Mouse (Mus musculus) CH12.LX (cell line): ENCODE results near the gene Pax6. TPM values are rescaled to one million over a fixed set of nuclear protein-coding genes. Genes with fewer than 3 reads are reported as not detected.
A peak's percentile ranks its signal among the peaks of the same experiment; 100 is the strongest.

ENCODE experiments used
- DNase-seq: peaks from one replicate; pipeline ENCODE4 v3.0.0-alpha.2; 2013; ENCODE audit errors: extremely low read depth
- H3K27ac ChIP-seq: 2 replicates; pipeline ENCODE4 v1.5.1; 2012; ENCODE audit warnings: low read depth, mild to moderate bottlenecking, control low read depth, moderate library complexity; ENCODE audit not compliant: insufficient read depth
- H3K27me3 ChIP-seq: replicated peaks from 2 replicates; pipeline ENCODE3; 2012; ENCODE audit warnings: inconsistent platforms
- H3K36me3 ChIP-seq, 2 experiments: replicated peaks in 1 of 2; 2 replicates each; pipeline versions ENCODE3 to v1.6.1; 2012; ENCODE audit warnings: inconsistent platforms in 1 of 2, low read length in 1 of 2, mild to moderate bottlenecking in 1 of 2, mixed read lengths in 1 of 2, moderate library complexity in 1 of 2; ENCODE audit not compliant: control insufficient read depth in 1 of 2, insufficient read depth in 1 of 2
- H3K4me1 ChIP-seq, 2 experiments: 2 replicates each; pipeline ENCODE4 v1.6.1; 2012; ENCODE audit warnings: inconsistent platforms in 1 of 2, moderate library complexity in 1 of 2; ENCODE audit not compliant: insufficient read depth in 2 of 2, control insufficient read depth in 1 of 2
- H3K4me2 ChIP-seq: 2 replicates; pipeline ENCODE4 v1.6.1; 2012; ENCODE audit warnings: low read depth, mild to moderate bottlenecking, control low read depth; ENCODE audit not compliant: poor library complexity, insufficient read depth, severe bottlenecking
- H3K4me3 ChIP-seq, 3 experiments: fragments of 150-350 bp in 1 of 3; sonication (generic) in 1 of 3; replicated peaks in 1 of 3; 2 replicates each; pipeline versions ENCODE3 to v1.5.1; 2011 to 2012; ENCODE audit warnings: low read depth in 2 of 3, low read length in 2 of 3, mild to moderate bottlenecking in 2 of 3, moderate library complexity in 2 of 3, control low read depth in 1 of 3, improper control_type of control experiment in 1 of 3, inconsistent platforms in 1 of 3, mixed read lengths in 1 of 3; ENCODE audit not compliant: poor library complexity in 1 of 3
- H3K79me2 ChIP-seq: replicated peaks from 2 replicates; pipeline ENCODE4 v1.6.1; 2012; ENCODE audit warnings: mild to moderate bottlenecking, moderate library complexity; ENCODE audit not compliant: control insufficient read depth, poor library complexity, insufficient read depth, severe bottlenecking; ENCODE audit errors: extremely low read depth
- H3K9ac ChIP-seq: 2 replicates; pipeline ENCODE4 v1.6.1; 2012; ENCODE audit warnings: low read depth, mild to moderate bottlenecking, control low read depth, moderate library complexity; ENCODE audit not compliant: insufficient read depth
- H3K9me3 ChIP-seq: replicated peaks from 2 replicates; pipeline ENCODE3; 2012; ENCODE audit warnings: low read length, inconsistent platforms, mixed read lengths
- BHLHE40 ChIP-seq: IDR thresholded peaks from 2 replicates; pipeline ENCODE4 v1.6.1; 2011; ENCODE audit warnings: mild to moderate bottlenecking, low read depth, low read length, improper control_type of control experiment
- CHD2 ChIP-seq: IDR thresholded peaks from 2 replicates; pipeline ENCODE4 v1.6.1; 2011; ENCODE audit warnings: low read length, improper control_type of control experiment
- CTCF ChIP-seq, 2 experiments: IDR thresholded peaks in 1 of 2; conservative IDR thresholded peaks in 1 of 2; 2 replicates each; pipeline ENCODE4 v1.5.1; 2011 to 2012; ENCODE audit warnings: low read depth in 2 of 2, low read length in 2 of 2, improper control_type of control experiment in 1 of 2, inconsistent platforms in 1 of 2, mild to moderate bottlenecking in 1 of 2, moderate library complexity in 1 of 2
- E2F4 ChIP-seq: IDR thresholded peaks from 2 replicates; pipeline ENCODE4 v1.6.1; 2011; ENCODE audit warnings: low read depth, low read length, improper control_type of control experiment; ENCODE audit not compliant: insufficient replicate concordance
- HCFC1 ChIP-seq: IDR thresholded peaks from 2 replicates; pipeline ENCODE4 v1.6.1; 2012; ENCODE audit warnings: low read depth, mild to moderate bottlenecking, inconsistent platforms, low read length, improper control_type of control experiment
- JUN ChIP-seq: IDR thresholded peaks from 2 replicates; pipeline ENCODE4 v1.6.1; 2011; ENCODE audit warnings: low read depth, mild to moderate bottlenecking, low read length, improper control_type of control experiment, moderate library complexity; ENCODE audit not compliant: insufficient read depth
- JUND ChIP-seq: conservative IDR thresholded peaks from 2 replicates; pipeline ENCODE4 v1.6.1; 2011; ENCODE audit warnings: low read depth, low read length, improper control_type of control experiment
- MAFK ChIP-seq: IDR thresholded peaks from 2 replicates; pipeline ENCODE4 v1.6.1; 2011; ENCODE audit warnings: low read length, improper control_type of control experiment; ENCODE audit not compliant: insufficient replicate concordance
- MAX ChIP-seq: IDR thresholded peaks from 2 replicates; pipeline ENCODE4 v1.6.1; 2011; ENCODE audit warnings: low read length, improper control_type of control experiment
- MAZ ChIP-seq: IDR thresholded peaks from 2 replicates; pipeline ENCODE4 v1.6.1; 2012; ENCODE audit warnings: low read depth, mild to moderate bottlenecking, inconsistent platforms, low read length, improper control_type of control experiment, moderate library complexity
- MXI1 ChIP-seq: IDR thresholded peaks from 2 replicates; pipeline ENCODE4 v1.6.1; 2011; ENCODE audit warnings: mild to moderate bottlenecking, low read depth, low read length, improper control_type of control experiment
- NELFE ChIP-seq: IDR thresholded peaks from 2 replicates; pipeline ENCODE4 v1.6.1; 2011; ENCODE audit warnings: low read depth, low read length, improper control_type of control experiment
- POLR2A ChIP-seq: IDR thresholded peaks from 2 replicates; pipeline ENCODE4 v1.6.1; 2011; ENCODE audit warnings: low read depth, mild to moderate bottlenecking, improper control_type of control experiment, low read length
- RAD21 ChIP-seq: IDR thresholded peaks from 2 replicates; pipeline ENCODE4 v1.6.1; 2011; ENCODE audit warnings: low read depth, mild to moderate bottlenecking, low read length, improper control_type of control experiment, moderate library complexity
- RCOR1 ChIP-seq: conservative IDR thresholded peaks from 2 replicates; pipeline ENCODE4 v1.6.1; 2012; ENCODE audit warnings: low read depth, mild to moderate bottlenecking, inconsistent platforms, low read length, improper control_type of control experiment
- SIN3A ChIP-seq: IDR thresholded peaks from 2 replicates; pipeline ENCODE4 v1.6.1; 2012; ENCODE audit warnings: low read length, improper control_type of control experiment, inconsistent platforms
- SMC3 ChIP-seq: IDR thresholded peaks from 2 replicates; pipeline ENCODE4 v1.6.1; 2011; ENCODE audit warnings: low read depth, low read length, improper control_type of control experiment
- TCF12 ChIP-seq: IDR thresholded peaks from 2 replicates; pipeline ENCODE4 v1.6.1; 2014; ENCODE audit warnings: low read depth, mild to moderate bottlenecking, inconsistent platforms, low read length, improper control_type of control experiment
- USF1 ChIP-seq: IDR thresholded peaks from 2 replicates; pipeline ENCODE4 v1.6.1; 2014; ENCODE audit warnings: low read depth, mild to moderate bottlenecking, inconsistent platforms, low read length, improper control_type of control experiment
- USF2 ChIP-seq: conservative IDR thresholded peaks from 2 replicates; pipeline ENCODE4 v1.6.1; 2011; ENCODE audit warnings: low read depth, low read length, improper control_type of control experiment
- ZMIZ1 ChIP-seq: IDR thresholded peaks from 2 replicates; pipeline ENCODE4 v1.6.1; 2012; ENCODE audit warnings: low read depth, mild to moderate bottlenecking, inconsistent platforms, low read length, improper control_type of control experiment
- ZNF384 ChIP-seq: IDR thresholded peaks from 2 replicates; pipeline ENCODE4 v1.6.1; 2012; ENCODE audit warnings: low read depth, low read length, improper control_type of control experiment, inconsistent platforms
- dilution Hi-C: fragments of 300-500 bp; cut with MboI; formaldehyde crosslinking; loops from 2 replicates; pipeline ENCODE4 v1.14.3; 2020; ENCODE audit warnings: low sequenced_read_pairs; ENCODE audit not compliant: extremely low pct_unique_long_range_greater_than_20kb, extremely low pct_ligation_motif_present
- in situ Hi-C: fragments of 300-500 bp; cut with MboI; formaldehyde crosslinking; loops from 3 replicates; pipeline ENCODE4 v1.14.3; 2019; ENCODE audit warnings: low sequenced_read_pairs, low pct_ligation_motif_present, low pct_unique_long_range_greater_than_20kb, mixed read lengths
- polyA plus RNA-seq: library from polyadenylated mRNA; unstranded; fragments of >175 nt; gene quantifications from 2 replicates; pipeline ENCODE4 v1.2.1, GENCODE M21; 2012; ENCODE audit warnings: low read depth; ENCODE audit not compliant: insufficient read length
- total RNA-seq, 2 experiments: library from RNA; depleted of rRNA; stranded (reverse); fragments of 300-350 nt in 1 of 2; fragments of >200 nt in 1 of 2; gene quantifications; 2 replicates each; pipeline ENCODE4 v1.2.3; 2012 to 2014

Pax6 gene
- total and polyA plus RNA-seq, 3 experiments, result 0.17 to 0.30 TPM; not detected in 1

DNA sequence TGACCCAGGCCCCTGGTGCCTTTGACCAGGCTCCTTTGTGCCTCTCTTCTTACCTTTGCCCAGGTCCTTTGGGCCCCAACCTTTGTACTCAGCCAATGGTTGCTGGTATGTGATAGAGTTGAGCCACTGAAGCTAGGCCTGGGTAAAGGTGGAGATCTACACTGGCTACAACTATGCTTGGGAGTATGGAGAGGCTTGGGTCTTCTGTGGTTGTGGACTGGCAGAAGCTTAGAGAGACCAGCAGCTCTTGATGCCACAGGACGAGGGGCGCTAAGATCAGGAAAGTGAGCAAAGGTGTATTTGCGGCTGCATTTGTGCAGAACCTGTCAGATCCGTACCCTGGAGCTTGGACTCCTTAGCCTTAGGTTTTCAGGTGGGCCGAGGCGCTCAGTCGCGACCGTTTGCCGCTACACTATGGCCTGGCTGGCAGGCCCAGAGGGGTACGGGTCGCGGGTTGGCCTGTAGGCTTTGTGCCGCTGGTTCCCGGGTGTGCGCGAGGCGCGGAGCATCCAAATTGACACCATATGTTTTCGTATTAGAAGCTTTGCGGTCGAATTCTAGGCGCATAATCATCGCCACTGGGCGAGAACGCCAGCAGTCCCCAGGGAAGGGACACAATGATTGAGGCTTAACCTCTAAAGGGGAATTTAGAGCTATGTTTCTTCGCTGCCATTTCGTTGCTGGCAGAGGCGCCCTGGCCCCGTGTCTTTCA is 12.5 kb downstream of the Pax6 start:
- dilution Hi-C loops, result no loop called here
- peaks cover 24% of the 10 kb centered on the region for H3K27me3 ChIP-seq
- TF ChIP-seq RAD21 (no peak), MAX (no peak), ZNF384 (no peak), USF2 (no peak), TCF12 (no peak), CTCF (conservative IDR thresholded peaks at IDR 0.05 in 1 of 2, IDR thresholded peaks at IDR 0.05 in 1 of 2; ENCODE audit: low read depth in 2 of 2, low read length in 2 of 2) (no peak), SIN3A (no peak), MXI1 (no peak), JUN (no peak), NELFE (no peak), SMC3 (no peak)
- TF ChIP-seq, all 38 proteins: peak for 0
- in situ Hi-C loops, result no loop called here
- no peaks in the 10 kb centered on the region for H3K79me2 ChIP-seq
- no peaks in the 10 kb centered on the region for H3K9me3 ChIP-seq
- no peak overlapping the region for H3K27ac ChIP-seq
- no peak overlapping the region for H3K4me2 ChIP-seq
- no peak overlapping the region for H3K4me3 ChIP-seq
- H3K4me1 ChIP-seq, result peaks cover 2 to 6% of the 10 kb centered on the region in 2 experiments; a peak in 2 of 4 replicates
- no peak overlapping the region for H3K9ac ChIP-seq
- H3K36me3 ChIP-seq, result no peaks in the 10 kb centered on the region
- no peak for DNase-seq

DNA sequence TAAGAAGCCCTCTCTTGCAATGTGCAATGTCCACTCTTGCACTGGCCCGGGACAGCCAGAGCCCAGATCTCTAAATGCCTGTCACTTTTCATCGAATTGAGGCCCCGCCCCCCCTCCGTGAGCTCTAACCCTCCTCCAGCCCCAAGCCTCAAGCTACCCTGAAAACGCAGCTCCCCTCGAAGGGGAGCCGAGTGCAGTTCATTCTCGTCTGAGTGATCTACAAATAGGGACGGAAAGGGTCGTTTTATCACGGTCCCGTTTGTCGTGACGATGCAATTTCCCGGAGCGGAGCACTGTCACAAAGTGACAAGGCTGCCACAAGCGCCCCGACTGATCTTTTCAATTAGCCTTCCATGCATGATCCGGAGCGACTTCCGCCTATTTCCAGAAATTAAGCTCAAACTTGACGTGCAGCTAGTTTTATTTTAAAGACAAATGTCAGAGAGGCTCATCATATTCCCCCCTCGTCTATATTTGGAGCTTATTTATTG is 13.4 kb downstream of the Pax6 start:
- H3K9me3 ChIP-seq, result no peaks in the 10 kb centered on the region
- peak overlapping the region; percentile 73 for H3K4me2 ChIP-seq
- DNase-seq, result no peak
- H3K9ac ChIP-seq, result peak overlapping the region; percentile 57; the same call in 1 of the 2 replicates
- no peaks in the 10 kb centered on the region for H3K36me3 ChIP-seq
- TF ChIP-seq BHLHE40, result no peak
- TF ChIP-seq JUND, result no peak
- TF ChIP-seq SIN3A, result no peak
- no peak for TF ChIP-seq MAZ
- TF ChIP-seq ZMIZ1, result no peak
- TF ChIP-seq POLR2A, result no peak
- no peak for TF ChIP-seq MAFK
- no peak for TF ChIP-seq USF1
- TF ChIP-seq CHD2, result no peak
- no peak for TF ChIP-seq E2F4
- no peak for TF ChIP-seq HCFC1
- TF ChIP-seq SMC3, result no peak
- TF ChIP-seq RCOR1, result no peak
- TF ChIP-seq, all 38 proteins: peak for 0
- in situ Hi-C loops (no loop called here), dilution Hi-C loops (no loop called here)
- H3K79me2 ChIP-seq, result no peaks in the 10 kb centered on the region
- H3K4me3 ChIP-seq, result peak overlapping the region in 1 of 3 experiments; percentile 33
- no peaks in the 10 kb centered on the region for H3K4me1 ChIP-seq
- H3K27ac ChIP-seq, result no peak overlapping the region
- H3K27me3 ChIP-seq, result peaks cover 15% of the 10 kb centered on the region
